Mouse (Mus musculus) intestine, embryonic 16.5 days (tissue): ENCODE results near the gene Ift122. TPM values are rescaled to one million over a fixed set of nuclear protein-coding genes. Genes with fewer than 3 reads are reported as not detected.

Experiments used
- ATAC-seq: fragments of 200-750 bp; cut with Nextera tagmentation; 2 replicates; pipeline ENCODE4 v1.8.0; 2017; ENCODE audit warnings: moderate TSS enrichment, moderate library complexity
- H3K27ac ChIP-seq: fragments of 300-500 bp; sonication (generic); 2 replicates; pipeline ENCODE4 v1.5.1; 2014; ENCODE audit warnings: mild to moderate bottlenecking, low read length
- H3K27me3 ChIP-seq: fragments of 300-500 bp; sonication (generic); replicated peaks from 2 replicates; pipeline ENCODE4 v1.6.1; 2014; ENCODE audit warnings: low read length, control low read depth, mixed read lengths; ENCODE audit not compliant: control insufficient read depth, insufficient read depth
- H3K36me3 ChIP-seq: fragments of 300-500 bp; sonication (generic); 2 replicates; pipeline ENCODE4 v1.6.1; 2014; ENCODE audit warnings: low read length, control low read depth; ENCODE audit not compliant: control insufficient read depth, insufficient read depth
- H3K4me1 ChIP-seq: fragments of 300-500 bp; sonication (generic); 2 replicates; pipeline ENCODE4 v1.6.1; 2014; ENCODE audit warnings: low read length, control low read depth, mixed read lengths; ENCODE audit not compliant: control insufficient read depth, insufficient read depth
- H3K4me2 ChIP-seq: fragments of 300-500 bp; sonication (generic); 2 replicates; pipeline ENCODE4 v1.6.1; 2014; ENCODE audit warnings: low read depth, low read length, control low read depth
- H3K4me3 ChIP-seq: fragments of 300-500 bp; sonication (generic); 2 replicates; pipeline ENCODE4 v1.5.1; 2014; ENCODE audit warnings: mild to moderate bottlenecking, low read length
- H3K9ac ChIP-seq: fragments of 300-500 bp; sonication (generic); 2 replicates; pipeline ENCODE4 v1.6.1; 2014; ENCODE audit warnings: low read depth, low read length
- H3K9me3 ChIP-seq: fragments of 300-500 bp; sonication (generic); 2 replicates; pipeline ENCODE4 v1.6.1; 2016; ENCODE audit warnings: low read length, control low read depth; ENCODE audit not compliant: control insufficient read depth
- WGBS: fragments of 180-500 bp; shearing (Covaris S2); extraction: QIAGEN DNeasy Blood & Tissue Kit; methylation state at CpG from one replicate; pipeline ENCODE4 v1.1.7; 2014; 5-methylcytosine and 5-hydroxymethylcytosine counted together
- polyA plus RNA-seq: library from polyadenylated mRNA; unstranded; fragments of >200 nt; fragmentation: Nextera tagmentation; extraction: Ambion mirVana; gene quantifications from 2 replicates; pipeline ENCODE4 v1.2.1, GENCODE M21; 2015

Gene Ift122
- polyA plus RNA-seq = 13.0 and 13.1 TPM in 2 replicates

- WGBS = under 1% methylated on average over 51 of the region's 51 CpGs
Measured at GRCm38 (mm10) chr6:115853091-115853813, at the start of gene Ift122, which contains the start of gene Mbd4. Gene Ift122 (plus strand): TSS chr6:115853470. Gene Mbd4 (minus strand): TSS chr6:115853371.

GRCm38 (mm10) chr6:115803541-115804382, 49.5 kb upstream of the Ift122 start:
- Histone ChIP-seq H3K9me3 (no peaks in the 10 kb centered on the region), H3K36me3 (peaks cover 3% of the 10 kb centered on the region; the same call in 1 of the 2 replicates), H3K4me2 (no peak overlapping the region), H3K4me3 (no peak overlapping the region), H3K27ac (0 out of 2 replicates have a peak overlapping the region, but pooled peaks have one; percentile 17), H3K27me3 (no peaks in the 10 kb centered on the region), H3K9ac (no peak overlapping the region), H3K4me1 (peaks cover 17% of the 10 kb centered on the region)
- ATAC-seq = peak; percentile 49
- WGBS = 47% methylated on average over 16 of the region's 16 CpGs

More at GRCm38 (mm10) chr6:115853091-115853813, at the start of gene Ift122, which contains the start of gene Mbd4:
- Histone ChIP-seq H3K9me3 (no peaks in the 10 kb centered on the region), H3K4me3 (peak within 1 kb of the TSS; percentile 61), H3K36me3 (peaks cover 6% of the 10 kb centered on the region; the same call in 1 of the 2 replicates), H3K9ac (peak within 1 kb of the TSS; percentile 73), H3K27me3 (no peaks in the 10 kb centered on the region), H3K4me2 (peak within 1 kb of the TSS; percentile 74), H3K4me1 (0 out of 2 replicates have a peak, but pooled peaks cover 8% of the 10 kb centered on the region), H3K27ac (peak within 1 kb of the TSS; percentile 78)
- peak; percentile 99 for ATAC-seq

GRCm38 (mm10) chr6:115804432-115805192, 48.7 kb upstream of the Ift122 start:
- no peak overlapping the region for H3K4me3 ChIP-seq
- ATAC-seq = no peak
- no peak overlapping the region for H3K4me2 ChIP-seq
- H3K9ac ChIP-seq = no peak overlapping the region
- WGBS = 67% methylated on average over 10 of the region's 10 CpGs
- peaks cover 17% of the 10 kb centered on the region for H3K4me1 ChIP-seq
- no peak overlapping the region for H3K27ac ChIP-seq
- peaks cover 3% of the 10 kb centered on the region; the same call in 1 of the 2 replicates for H3K36me3 ChIP-seq
- H3K27me3 ChIP-seq = no peaks in the 10 kb centered on the region
- H3K9me3 ChIP-seq = no peaks in the 10 kb centered on the region

GRCm38 (mm10) chr6:115807464-115808195, 45.6 kb upstream of the Ift122 start:
- peaks cover 3% of the 10 kb centered on the region; the same call in 1 of the 2 replicates for H3K36me3 ChIP-seq
- peak overlapping the region; percentile 92 for H3K27ac ChIP-seq
- no peaks in the 10 kb centered on the region for H3K9me3 ChIP-seq
- peaks cover 17% of the 10 kb centered on the region for H3K4me1 ChIP-seq
- peak overlapping the region; percentile 57 for H3K4me2 ChIP-seq
- H3K4me3 ChIP-seq = peak overlapping the region; percentile 77
- H3K27me3 ChIP-seq = no peaks in the 10 kb centered on the region
- peak overlapping the region; percentile 98 for H3K9ac ChIP-seq
- ATAC-seq = no peak
- WGBS = 1% methylated on average over 15 of the region's 15 CpGs

GRCm38 (mm10) chr6:115808196-115808487, 45.1 kb upstream of the Ift122 start:
- Histone ChIP-seq H3K4me1 (peaks cover 17% of the 10 kb centered on the region), H3K9ac (peak overlapping the region; percentile 98), H3K9me3 (no peaks in the 10 kb centered on the region), H3K27me3 (no peaks in the 10 kb centered on the region), H3K4me3 (peak overlapping the region; percentile 77), H3K4me2 (peak overlapping the region; percentile 57), H3K27ac (peak overlapping the region; percentile 92), H3K36me3 (peaks cover 3% of the 10 kb centered on the region; the same call in 1 of the 2 replicates)
- 0% methylated on average over 22 of the region's 22 CpGs for whole genome bisulfite sequencing
- no peak for ATAC-seq

GRCm38 (mm10) chr6:115808488-115809231, 44.6 kb upstream of the Ift122 start, which contains the start of gene Rpl32:
Gene Rpl32 (minus strand): TSS chr6:115808747.
- under 1% methylated on average over 47 of the region's 47 CpGs for WGBS
- H3K4me3 ChIP-seq = peak within 1 kb of the TSS; percentile 77
- H3K9ac ChIP-seq = peak within 1 kb of the TSS; percentile 98
- peak within 1 kb of the TSS; percentile 92 for H3K27ac ChIP-seq
- H3K27me3 ChIP-seq = no peaks in the 10 kb centered on the region
- H3K9me3 ChIP-seq = no peaks in the 10 kb centered on the region
- peaks cover 3% of the 10 kb centered on the region; the same call in 1 of the 2 replicates for H3K36me3 ChIP-seq
- ATAC-seq = peak; percentile 84
- peaks cover 17% of the 10 kb centered on the region for H3K4me1 ChIP-seq
- peak within 1 kb of the TSS; percentile 57 for H3K4me2 ChIP-seq

GRCm38 (mm10) chr6:115811606-115812005, 41.7 kb upstream of the Ift122 start:
- no peak overlapping the region for H3K27ac ChIP-seq
- H3K9me3 ChIP-seq = no peaks in the 10 kb centered on the region
- 62% methylated on average over 8 of the region's 8 CpGs for WGBS
- H3K4me2 ChIP-seq = no peak overlapping the region
- no peak for ATAC-seq
- no peaks in the 10 kb centered on the region for H3K27me3 ChIP-seq
- no peaks in the 10 kb centered on the region for H3K36me3 ChIP-seq
- peaks cover 7% of the 10 kb centered on the region for H3K4me1 ChIP-seq
- H3K9ac ChIP-seq = no peak overlapping the region
- no peak overlapping the region for H3K4me3 ChIP-seq

- no peak overlapping the region for H3K4me3 ChIP-seq
Measured at GRCm38 (mm10) chr6:115814104-115814503, 39.2 kb upstream of the Ift122 start.

More at GRCm38 (mm10) chr6:115814104-115814503, 39.2 kb upstream of the Ift122 start:
- H3K9ac ChIP-seq = peak overlapping the region; percentile 7; the same call in 1 of the 2 replicates
- no peaks in the 10 kb centered on the region for H3K9me3 ChIP-seq
- no peak overlapping the region for H3K4me2 ChIP-seq
- peak; percentile 45; the same call in 1 of the 2 replicates for ATAC-seq
- H3K27ac ChIP-seq = no peak overlapping the region
- H3K4me1 ChIP-seq = no peaks in the 10 kb centered on the region
- 39% methylated on average over 4 of the region's 4 CpGs for WGBS
- no peaks in the 10 kb centered on the region for H3K27me3 ChIP-seq
- H3K36me3 ChIP-seq = no peaks in the 10 kb centered on the region
